ENCODE assay signal across 11 mouse cellular contexts in genomic region chr11:108053746-108054145, GRCm38 (mm10).
"Had no signal": no experiment of that assay in that cellular context is flagged by ENCODE, and none has a peak within 500 bp of the region (broad histone marks: within the 10 kb centered on the region; RNA-seq: fewer than 3 reads in every experiment).

No protein-coding gene starts in this region.

- H3K9ac ChIP-seq: limb, embryonic 15.5 days; liver, embryonic 13.5 days; midbrain, embryonic 12.5 days; neural tube, embryonic 13.5 days had no signal

- H3K27me3 ChIP-seq: limb, embryonic 15.5 days; liver, embryonic 13.5 days; midbrain, embryonic 12.5 days; neural tube, embryonic 13.5 days had no signal

- H3K36me3 ChIP-seq: limb, embryonic 15.5 days; liver, embryonic 13.5 days; midbrain, embryonic 12.5 days; neural tube, embryonic 13.5 days had no signal

- H3K27ac ChIP-seq: limb, embryonic 15.5 days; liver, embryonic 13.5 days; midbrain, embryonic 12.5 days; neural tube, embryonic 13.5 days had no signal

- DNase-seq: kidney, postnatal 10 days; layer of hippocampus, postnatal 36 days; liver, embryonic 13.5 days; lung, adult 18-20 months; right cerebral cortex, postnatal 14 days; thymus, adult 18-20 months; thymus, postnatal 14 days had no signal

- H3K4me3 ChIP-seq: limb, embryonic 15.5 days; liver, embryonic 13.5 days; midbrain, embryonic 12.5 days; neural tube, embryonic 13.5 days had no signal

- H3K4me1 ChIP-seq: limb, embryonic 15.5 days; liver, embryonic 13.5 days; midbrain, embryonic 12.5 days; neural tube, embryonic 13.5 days had no signal

- ATAC-seq: midbrain, embryonic 16.5 days had no signal

- H3K4me2 ChIP-seq: limb, embryonic 15.5 days; liver, embryonic 13.5 days; midbrain, embryonic 12.5 days; neural tube, embryonic 13.5 days had no signal

- H3K9me3 ChIP-seq: limb, embryonic 15.5 days; liver, embryonic 13.5 days; midbrain, embryonic 12.5 days; neural tube, embryonic 13.5 days had no signal
